In genomic region chr4:134928464-134928836, GRCm38 (mm10) we compare ENCODE assay signal across 19 mouse cellular contexts. TPM values are rescaled to one million over a fixed set of nuclear protein-coding genes. Genes with fewer than 3 reads are reported as not detected.
DNase-seq lines count a peak whose midpoint lies in the region; ATAC-seq lines count a peak whose summit lies in the region.
"Had no signal": no experiment of that assay in that cellular context is flagged by ENCODE, and none has a peak within 500 bp of the region (broad histone marks: within the 10 kb centered on the region; RNA-seq: fewer than 3 reads in every experiment).

No protein-coding gene starts in this region.

- 85% methylated on average over 1 of the region's 1 CpGs for WGBS in liver, embryonic 11.5 days
- WGBS in liver, embryonic 15.5 days (ENCODE audit: insufficient replicate concordance): 65% methylated on average over 1 of the region's 1 CpGs

- peak overlapping the region; percentile 8 for H3K4me3 ChIP-seq in erythroblast, embryonic 14.5 days (replicated peaks)
- peak overlapping the region; percentile 15; the same call in 1 of the 2 replicates for H3K4me3 ChIP-seq in liver, embryonic 11.5 days (ENCODE audit: low read depth, low read length)
- H3K4me3 ChIP-seq in liver, embryonic 15.5 days (replicated peaks): no peak overlapping the region
- H3K4me3 ChIP-seq: embryonic facial prominence, embryonic 12.5 days; heart, embryonic 12.5 days; hindbrain, embryonic 13.5 days; intestine, embryonic 15.5 days had no signal

- no peak for ATAC-seq in erythroblast, adult 5-6 weeks (replicated peaks; ENCODE audit: low FRiP score, poor library complexity, severe bottlenecking)
- no peak for ATAC-seq in liver, embryonic 11.5 days (replicated peaks; ENCODE audit: low FRiP score)
- no peak for ATAC-seq in liver, embryonic 15.5 days (ENCODE audit: insufficient read depth)
- ATAC-seq: forebrain, embryonic 14.5 days; hindbrain, postnatal 0 days; intestine, embryonic 15.5 days had no signal

- H3K27ac ChIP-seq in liver, embryonic 11.5 days (ENCODE audit: low read depth, low read length): no peak overlapping the region
- H3K27ac ChIP-seq in liver, embryonic 15.5 days (replicated peaks): peak overlapping the region; percentile 100; the same call in 1 of the 2 replicates
- H3K27ac ChIP-seq: embryonic facial prominence, embryonic 12.5 days; hindbrain, embryonic 13.5 days; hindbrain, postnatal 0 days; intestine, embryonic 15.5 days had no signal

- peaks cover 85% of the 10 kb centered on the region for H3K36me3 ChIP-seq in erythroblast, embryonic 14.5 days (ENCODE audit: control insufficient read depth)
- H3K36me3 ChIP-seq in liver, embryonic 11.5 days (ENCODE audit: control insufficient read depth, insufficient read depth, low read length): peaks cover 44% of the 10 kb centered on the region
- H3K36me3 ChIP-seq in liver, embryonic 15.5 days (replicated peaks): peaks cover 70% of the 10 kb centered on the region

- H3K4me1 ChIP-seq in erythroblast, embryonic 14.5 days (ENCODE audit: control insufficient read depth): peaks cover 72% of the 10 kb centered on the region
- peaks cover 21% of the 10 kb centered on the region for H3K4me1 ChIP-seq in liver, embryonic 11.5 days (replicated peaks; ENCODE audit: control insufficient read depth, insufficient read depth, low read length)
- H3K4me1 ChIP-seq in liver, embryonic 15.5 days (replicated peaks): peaks cover 66% of the 10 kb centered on the region

- H3K27me3 ChIP-seq in erythroblast, embryonic 14.5 days (ENCODE audit: control insufficient read depth): no peaks in the 10 kb centered on the region
- no peaks in the 10 kb centered on the region for H3K27me3 ChIP-seq in liver, embryonic 11.5 days (replicated peaks; ENCODE audit: control insufficient read depth, insufficient read depth, low read length)
- no peaks in the 10 kb centered on the region for H3K27me3 ChIP-seq in liver, embryonic 15.5 days
- H3K27me3 ChIP-seq: embryonic facial prominence, embryonic 12.5 days; heart, embryonic 12.5 days; hindbrain, embryonic 13.5 days; intestine, embryonic 15.5 days had no signal

- no peak overlapping the region for H3K4me2 ChIP-seq in liver, embryonic 11.5 days
- H3K4me2 ChIP-seq in liver, embryonic 15.5 days: 0 out of 2 replicates have a peak overlapping the region, but pooled peaks have one; percentile 0
- H3K4me2 ChIP-seq: embryonic facial prominence, embryonic 12.5 days; heart, embryonic 12.5 days; hindbrain, embryonic 13.5 days; intestine, embryonic 15.5 days had no signal

- H3K9ac ChIP-seq in liver, embryonic 11.5 days (ENCODE audit: low read depth, low read length): no peak overlapping the region
- H3K9ac ChIP-seq in liver, embryonic 15.5 days: no peak overlapping the region
- H3K9ac ChIP-seq: embryonic facial prominence, embryonic 12.5 days; heart, embryonic 12.5 days; hindbrain, embryonic 13.5 days; intestine, embryonic 15.5 days had no signal

- no peak for DNase-seq in liver, embryonic 11.5 days (ENCODE audit: low spot score)
- DNase-seq in liver: no peak
- DNase-seq in naive thymus-derived CD4-positive, alpha-beta T cell, adult 2 months (ENCODE audit: low read depth): peak; percentile 55
- DNase-seq in ovary, postnatal 14 days (ENCODE audit: low spot score): no peak
- DNase-seq in ovary, adult 18-20 months (ENCODE audit: low spot score): no peak
- DNase-seq: adrenal gland, adult 8-10 months; adrenal gland, postnatal 36 days; cerebellum, adult 8-10 months; cerebellum, postnatal 25 days; gastrocnemius, postnatal 36 days had no signal

- H3K9me3 ChIP-seq in erythroblast, embryonic 14.5 days (ENCODE audit: control insufficient read depth, low read length): no peaks in the 10 kb centered on the region
- no peaks in the 10 kb centered on the region for H3K9me3 ChIP-seq in liver, embryonic 11.5 days (ENCODE audit: control insufficient read depth, low read length)
- H3K9me3 ChIP-seq in liver, embryonic 15.5 days (replicated peaks): no peaks in the 10 kb centered on the region
- H3K9me3 ChIP-seq: embryonic facial prominence, embryonic 12.5 days; heart, embryonic 12.5 days; hindbrain, embryonic 13.5 days; intestine, embryonic 15.5 days had no signal

RNA-seq across cellular contexts. Expression of gene Syf2, which starts 2.2 kb away (rescaled TPM):
- polyA plus RNA-seq in erythroblast, embryonic 14.5 days (2012): 10.1 and 17.9 TPM in 2 replicates
- total RNA-seq in erythroblast, adult 5-6 weeks (2015; ENCODE audit: low replicate concordance): 103 and 110 TPM in 2 replicates
- total RNA-seq in erythroblast, adult 5-6 weeks (2017; ENCODE audit: low replicate concordance): 291 and 294 TPM in 2 replicates
- polyA plus RNA-seq in liver, embryonic 11.5 days (2014; fragmentation: Nextera tagmentation; extraction: Ambion mirVana): 83.9 and 89.4 TPM in 2 replicates
- polyA plus RNA-seq in liver, embryonic 15.5 days (2015; fragmentation: Nextera tagmentation; extraction: Ambion mirVana): 46.4 and 50.2 TPM in 2 replicates

RNA-seq across cellular contexts. Expression of gene Rsrp1, which starts 5.1 kb away (rescaled TPM):
- 62.6 and 71.3 TPM in 2 replicates for polyA plus RNA-seq in erythroblast, embryonic 14.5 days (2012)
- total RNA-seq in erythroblast, adult 5-6 weeks (2015; ENCODE audit: low replicate concordance): 2,585 and 2,588 TPM in 2 replicates
- total RNA-seq in erythroblast, adult 5-6 weeks (2017; ENCODE audit: low replicate concordance): 1,104 and 1,368 TPM in 2 replicates
- polyA plus RNA-seq in liver, embryonic 11.5 days (2014; fragmentation: Nextera tagmentation; extraction: Ambion mirVana): 360 and 390 TPM in 2 replicates
- 280 and 309 TPM in 2 replicates for polyA plus RNA-seq in liver, embryonic 15.5 days (2015; fragmentation: Nextera tagmentation; extraction: Ambion mirVana)

RNA-seq across cellular contexts. Expression of gene Tmem50a, which starts 13.6 kb away (rescaled TPM):
- polyA plus RNA-seq in erythroblast, embryonic 14.5 days (2012): 1.0 and 1.2 TPM in 2 replicates
- 150 and 151 TPM in 2 replicates for total RNA-seq in erythroblast, adult 5-6 weeks (2015; ENCODE audit: low replicate concordance)
- 200 and 208 TPM in 2 replicates for total RNA-seq in erythroblast, adult 5-6 weeks (2017; ENCODE audit: low replicate concordance)
- 129 and 131 TPM in 2 replicates for polyA plus RNA-seq in liver, embryonic 11.5 days (2014; fragmentation: Nextera tagmentation; extraction: Ambion mirVana)
- 70.6 and 79.4 TPM in 2 replicates for polyA plus RNA-seq in liver, embryonic 15.5 days (2015; fragmentation: Nextera tagmentation; extraction: Ambion mirVana)

Comparison
In these comparisons a context has a peak if more than half of its experiments do, and no peak if none do; other contexts are left out.
1. RNA of gene Tmem50a, which starts 13.6 kb away (polyA plus RNA-seq): 129 to 131 TPM in liver, embryonic 11.5 days and 70.6 to 79.4 TPM in liver, embryonic 15.5 days; 1.0 to 1.2 TPM in erythroblast, embryonic 14.5 days; every median in the first group is over 10 times any median in the second.